Mouse (Mus musculus) gastrocnemius, postnatal 10 days (tissue): ENCODE measurements around the gene Stag3. TPM values are rescaled to one million over a fixed set of nuclear protein-coding genes. Genes with fewer than 3 reads are reported as not detected.

Experiments
- DNase-seq: peaks from one replicate; pipeline ENCODE4 v3.0.0; 2021; ENCODE audit warnings: mixed read lengths
- long read RNA-seq, 2 experiments: library from polyadenylated mRNA; stranded (forward); transcript quantifications; one replicate each; pipeline ENCODE4 v2.0.0; 2021
- total RNA-seq, 2 experiments: library from RNA; stranded (reverse); gene quantifications; 2 replicates each; pipeline ENCODE4 v1.2.3; 2021

Stag3 gene
- total RNA-seq = under 1 TPM; 0.42 to 0.97 TPM
- long read RNA-seq, experiment 1 = 0 reads
- long read RNA-seq, experiment 2 = 0 reads

GRCm38 (mm10) chr5:138279585-138280424 lies at the start of gene Stag3, which contains the start of the genes Gm43720 and Gpc2:
Gene Stag3, plus strand, starts transcription at chr5:138280240.
Gene Gm43720, minus strand, starts transcription at chr5:138279958.
Gene Gpc2, minus strand, starts transcription at chr5:138280005.
- DNase-seq = peak; percentile 82

GRCm38 (mm10) chr5:138233778-138234177 lies 46.3 kb upstream of the Stag3 start:
- no peak for DNase-seq

DNA sequence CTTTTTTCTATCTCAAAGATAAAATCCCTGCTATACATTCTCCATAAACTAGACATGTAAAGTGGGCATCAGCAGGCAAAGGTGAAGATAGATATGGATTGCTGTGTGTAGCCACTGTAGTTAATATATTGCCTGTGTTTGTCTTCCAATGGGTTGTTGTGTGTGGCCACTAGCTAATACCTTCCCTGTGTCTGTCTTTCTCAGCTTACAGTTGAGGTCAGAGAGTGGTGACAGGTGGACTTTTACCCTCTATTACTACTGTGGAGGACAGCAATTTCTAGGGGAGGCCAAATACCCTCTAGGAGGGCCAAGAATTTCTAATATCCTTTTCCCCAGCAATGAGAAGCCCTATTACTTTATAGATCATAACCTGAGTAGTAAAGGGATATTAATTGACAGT lies 45.8 kb upstream of the Stag3 start:
- DNase-seq = no peak

DNA sequence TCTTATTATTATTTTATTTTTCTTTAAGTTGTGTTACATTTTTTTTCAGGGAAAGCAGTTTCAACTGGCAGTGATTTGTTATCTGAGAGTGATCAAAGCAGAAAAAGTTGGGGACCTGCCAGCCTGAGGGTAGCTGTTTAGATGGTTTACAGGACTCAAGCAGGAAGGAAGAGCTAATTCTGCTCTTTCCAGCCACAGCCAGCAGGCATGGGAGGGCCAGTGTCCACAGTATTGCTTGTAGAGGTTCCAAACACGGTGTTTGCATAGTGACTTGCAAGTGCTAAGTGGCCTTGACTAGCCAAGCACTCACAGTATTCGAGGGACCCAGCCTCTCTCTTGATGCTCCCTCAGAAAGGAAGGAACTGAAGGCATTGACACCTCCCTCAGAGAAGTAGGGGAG lies 38.5 kb upstream of the Stag3 start:
- no peak for DNase-seq

- no peak for DNase-seq
Measured at GRCm38 (mm10) chr5:138251144-138251543, 28.9 kb upstream of the Stag3 start.

DNA sequence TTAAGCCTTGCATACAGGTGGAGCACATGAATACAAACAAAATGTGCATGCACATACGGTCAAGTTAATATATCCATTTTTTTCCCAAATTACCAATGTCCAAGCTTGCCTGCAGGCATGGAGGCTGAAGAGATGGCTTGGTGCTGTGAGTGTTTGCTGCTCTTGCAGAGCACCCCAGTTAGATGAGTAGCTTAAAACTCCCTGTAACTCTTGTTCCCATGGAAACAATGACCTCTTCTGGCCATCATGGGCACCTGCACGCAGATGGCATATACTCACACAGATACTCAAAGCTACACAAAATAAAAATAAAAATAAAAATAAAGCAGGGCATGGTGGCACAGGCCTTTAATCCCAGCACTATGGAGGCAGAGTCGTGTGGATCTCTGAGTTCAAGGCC lies 27.0 kb upstream of the Stag3 start:
- DNase-seq = no peak

DNA sequence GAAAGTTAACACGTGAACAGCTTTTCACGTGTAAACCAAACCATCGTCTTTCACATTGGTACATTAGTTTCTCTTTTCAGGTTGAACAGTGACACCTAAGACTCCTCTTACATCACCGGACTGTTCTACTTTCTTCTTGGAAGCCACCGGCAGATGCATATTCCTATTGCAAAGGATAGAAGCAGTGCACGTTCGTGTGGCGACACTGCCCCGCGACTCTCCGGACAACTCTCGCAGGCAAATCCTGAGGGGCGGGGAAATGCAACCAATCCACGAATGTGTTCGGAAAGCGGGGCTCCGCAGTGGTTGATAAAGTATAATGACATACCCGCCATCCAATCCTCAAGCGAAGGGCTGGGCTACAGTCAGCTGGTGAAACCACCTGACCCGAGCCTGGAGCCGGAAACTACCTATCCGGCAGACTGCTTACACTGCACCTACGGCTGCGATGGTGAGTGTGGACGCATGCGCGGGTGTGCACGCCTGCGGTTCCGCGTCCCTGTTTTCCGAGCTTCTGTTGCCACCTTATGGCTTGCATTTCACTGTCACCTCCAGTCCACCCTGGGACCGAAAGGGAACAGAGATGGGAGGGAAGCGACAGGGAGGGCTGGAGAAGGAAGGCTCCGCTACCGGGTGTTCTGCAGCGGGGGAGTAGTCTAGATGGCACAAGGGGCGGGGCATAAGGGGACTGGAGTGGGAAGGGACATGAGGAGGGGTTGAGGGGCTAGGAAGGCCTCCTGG lies 24.5 kb upstream of the Stag3 start, which contains the start of gene Lamtor4:
Lamtor4 (plus strand) TSS at position 130 of the 741 bp plus-strand sequence.
- peak; percentile 84 for DNase-seq

- DNase-seq = no peak
Measured at GRCm38 (mm10) chr5:138256094-138256467, 24.0 kb upstream of the Stag3 start.

DNA sequence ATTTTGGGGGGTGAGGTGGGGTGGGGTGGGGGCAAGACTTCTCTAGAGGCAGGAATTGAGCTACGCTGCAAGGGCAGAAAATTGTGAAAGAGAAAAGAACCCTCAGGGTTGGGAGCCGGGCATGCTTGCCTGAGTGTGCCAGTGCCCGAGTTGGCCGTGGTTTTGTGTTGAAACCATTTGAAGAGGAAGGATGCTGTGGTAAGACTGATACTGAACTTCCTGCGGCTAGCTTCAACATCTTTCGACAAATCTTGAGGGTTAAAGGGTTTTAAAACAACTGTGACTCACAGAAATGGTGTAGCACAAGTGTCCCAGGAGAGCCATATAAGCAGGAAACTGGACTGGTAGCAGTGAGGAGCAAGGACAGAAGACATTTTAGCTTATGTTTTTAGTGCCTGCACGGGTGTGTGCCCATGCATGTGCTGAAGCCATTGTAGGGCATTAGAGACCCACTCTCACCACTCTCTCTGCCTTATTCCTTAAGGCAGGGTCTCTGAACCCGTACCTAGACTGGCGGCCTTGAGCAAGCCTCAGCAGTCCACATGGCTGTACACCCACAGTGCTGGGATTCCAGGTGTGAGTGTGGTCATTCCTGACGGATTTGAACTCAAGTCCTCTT lies 23.0 kb upstream of the Stag3 start:
- DNase-seq = no peak

DNA sequence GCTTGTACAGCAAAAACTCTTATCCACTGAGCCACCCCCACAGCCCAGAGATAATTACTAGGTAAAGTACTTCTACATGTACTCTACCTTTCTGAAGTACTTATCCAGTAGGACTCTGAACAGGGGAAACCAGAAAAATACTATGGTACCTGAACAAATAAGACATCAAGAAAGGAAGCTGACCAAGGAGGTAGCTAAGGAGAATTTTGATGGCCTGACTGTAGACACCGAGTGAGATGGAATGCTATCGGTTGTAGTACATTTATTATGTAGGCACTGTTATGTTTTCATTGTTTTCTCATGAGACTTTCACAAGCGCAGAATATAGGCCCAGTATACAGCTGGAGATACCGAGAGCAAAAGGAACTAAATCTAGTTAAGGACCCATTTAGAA lies 22.5 kb upstream of the Stag3 start:
- no peak for DNase-seq

DNA sequence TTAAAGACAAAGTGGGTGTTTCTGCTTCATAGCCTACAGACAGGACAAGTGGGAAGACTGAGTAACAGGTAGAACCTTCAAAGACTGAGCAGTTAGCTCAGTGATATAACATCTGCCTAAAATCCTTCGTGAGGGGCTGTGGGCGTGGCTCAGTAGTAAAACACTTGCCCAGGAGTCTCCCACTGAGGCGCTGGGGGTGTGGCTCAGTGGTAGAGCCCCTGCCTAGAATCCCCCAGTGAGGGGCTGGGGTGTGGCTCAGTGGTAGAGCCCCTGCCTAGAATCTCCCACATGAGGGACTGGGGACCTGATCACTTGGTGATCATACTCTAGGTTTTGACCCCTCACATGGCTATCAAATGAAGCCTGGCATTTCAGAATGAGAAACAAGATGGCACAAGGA lies 22.0 kb upstream of the Stag3 start:
- DNase-seq = no peak

DNA sequence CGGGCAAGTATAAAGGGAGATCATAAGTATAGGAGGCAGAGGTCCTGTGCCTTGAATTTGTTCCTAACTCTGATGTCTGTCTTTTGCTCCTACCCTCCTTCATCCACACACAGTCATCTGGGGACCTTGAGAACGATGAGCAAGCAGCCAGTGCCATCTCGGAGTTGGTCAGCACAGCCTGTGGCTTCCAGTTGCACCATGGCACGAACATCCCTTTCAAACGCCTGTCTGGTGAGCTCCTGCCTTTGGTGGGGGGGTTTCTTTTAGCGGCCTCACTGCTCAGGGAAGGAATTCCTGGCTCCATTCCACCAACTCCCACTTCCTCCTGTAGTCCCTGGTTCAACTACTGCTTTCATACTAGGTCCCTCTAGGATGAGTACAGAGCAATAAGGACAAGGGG lies 21.5 kb upstream of the Stag3 start:
- DNase-seq = no peak

DNA sequence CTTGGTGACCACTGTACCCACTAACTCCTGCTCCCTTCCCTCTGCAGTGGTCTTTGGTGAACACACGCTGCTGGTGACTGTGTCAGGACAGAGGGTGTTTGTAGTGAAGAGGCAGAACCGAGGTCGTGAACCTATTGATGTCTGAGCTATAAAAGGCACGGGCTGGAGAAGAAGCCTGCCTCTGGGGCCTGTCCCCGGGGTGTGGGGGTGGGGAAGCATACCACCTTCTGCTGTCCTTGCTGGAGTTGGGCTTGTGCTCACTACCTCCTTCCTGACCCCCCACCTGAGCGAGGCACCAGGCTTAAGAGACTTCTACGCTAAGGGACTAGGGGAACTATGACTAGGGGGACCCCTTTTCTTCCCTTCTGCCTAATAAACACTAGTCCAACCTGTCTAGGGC lies 21.0 kb upstream of the Stag3 start:
- DNase-seq = no peak

- no peak for DNase-seq
Measured at GRCm38 (mm10) chr5:138260051-138260450, 20.0 kb upstream of the Stag3 start.

- DNase-seq = no peak
Measured at GRCm38 (mm10) chr5:138260834-138261233, 19.2 kb upstream of the Stag3 start.

DNA sequence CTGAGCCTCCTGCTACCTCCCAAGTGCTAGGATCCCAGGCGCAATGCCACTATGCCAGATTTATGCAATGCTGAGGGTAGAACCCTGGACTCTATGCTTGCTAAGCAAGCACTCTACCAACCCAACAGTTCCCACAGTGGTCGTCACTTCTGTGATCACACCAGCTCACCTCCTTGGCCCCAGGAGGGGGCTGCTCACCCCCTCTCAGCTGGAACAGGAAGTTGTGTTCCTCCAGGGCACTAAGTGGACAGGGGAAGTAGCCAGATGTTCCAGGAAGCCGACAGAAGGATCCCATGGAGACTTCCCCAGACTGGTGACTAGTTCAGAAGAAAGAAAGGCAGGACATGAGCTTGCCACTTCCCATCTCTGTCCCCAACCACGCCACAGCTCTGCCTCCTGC lies 18.0 kb upstream of the Stag3 start:
- no peak for DNase-seq

DNA sequence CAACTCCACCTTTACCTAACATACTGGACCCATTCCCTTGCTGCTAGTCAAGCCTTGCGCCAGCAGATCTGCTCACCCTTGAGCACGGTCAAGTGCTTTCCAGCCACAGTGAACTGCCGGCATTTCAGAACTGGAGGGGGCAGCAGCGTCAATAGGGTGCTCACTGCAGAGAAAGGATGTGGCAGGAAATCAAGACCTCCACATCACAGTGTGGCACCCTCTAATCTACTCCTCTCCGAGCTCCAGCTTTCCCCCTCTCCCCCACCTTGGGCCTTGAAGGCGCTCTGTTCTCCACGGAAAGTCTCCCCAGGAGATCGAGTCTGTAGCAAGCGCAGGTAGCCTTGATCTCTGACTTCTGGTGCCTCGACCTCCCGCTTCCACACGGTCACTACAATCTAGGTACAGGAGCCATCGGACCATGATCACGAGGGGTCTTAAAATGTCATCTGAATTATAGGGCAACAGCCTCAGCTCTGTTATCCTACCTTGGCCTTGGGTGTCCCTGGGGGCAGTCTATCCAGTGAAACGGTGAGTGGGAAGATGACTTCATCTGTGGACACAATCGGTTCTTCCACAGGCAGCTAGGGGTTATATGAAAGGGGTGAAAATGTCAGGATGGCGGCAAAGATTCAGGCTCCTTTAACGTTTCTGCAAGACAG lies 17.3 kb upstream of the Stag3 start:
- DNase-seq = no peak

GRCm38 (mm10) chr5:138263260-138264206 lies 16.5 kb upstream of the Stag3 start, which contains the start of gene BC037034:
Gene BC037034, minus strand, starts transcription at chr5:138264033.
- DNase-seq = peak; percentile 93

DNA sequence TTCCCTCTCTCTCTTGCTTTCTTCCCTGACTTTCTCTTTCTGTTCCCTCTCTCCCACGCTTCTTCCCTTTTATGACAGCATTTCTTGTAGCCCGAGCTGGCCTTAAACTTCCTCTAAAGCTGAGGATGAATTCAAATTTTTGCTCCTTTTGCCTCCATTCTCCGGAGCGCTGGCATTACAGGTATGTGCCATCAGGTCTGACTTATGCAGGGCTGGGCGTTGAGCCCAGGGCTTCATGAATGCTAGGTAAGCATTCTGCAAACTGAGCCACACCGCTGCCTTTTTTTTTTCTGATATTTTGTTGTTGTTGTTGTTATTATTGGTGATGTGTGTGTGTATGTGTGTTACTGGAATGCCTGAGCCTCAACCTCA lies 15.8 kb upstream of the Stag3 start:
- no peak for DNase-seq

DNA sequence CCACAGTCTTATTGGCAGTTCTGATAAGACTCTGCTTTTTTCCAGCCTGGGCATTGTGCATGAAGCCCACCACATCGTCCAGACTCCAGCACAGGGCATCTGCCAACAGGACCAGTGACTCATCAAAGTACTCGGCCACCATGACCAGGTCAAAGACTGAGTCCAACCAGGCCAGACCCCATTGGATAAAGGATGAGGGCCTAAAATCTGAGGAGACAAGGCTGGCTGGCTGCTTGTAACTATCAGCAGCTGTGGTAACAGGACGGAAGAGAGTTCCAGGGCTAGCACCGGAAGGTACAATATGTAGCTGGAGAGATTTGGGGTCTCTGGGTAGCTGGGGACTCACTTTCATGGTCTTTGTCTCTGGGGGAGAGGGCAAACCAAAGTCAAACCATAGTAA lies 14.3 kb upstream of the Stag3 start:
- DNase-seq = no peak

- DNase-seq = no peak
Measured at GRCm38 (mm10) chr5:138267114-138267513, 12.9 kb upstream of the Stag3 start.
